Mouse (Mus musculus) hindlimb bud, embryonic 11.5 days (tissue): ENCODE measurements around the gene Zc3h7b.
"Not testable (repeated sequence)": the region's sequence is repeated elsewhere in the genome, so short reads cannot be mapped to it uniquely, and the experiment has no call there.

Experiments used
- DNase-seq: peaks from one replicate; pipeline ENCODE4 v3.0.0-alpha.2; 2012; ENCODE audit warnings: low read depth, low spot score; ENCODE audit errors: extremely low spot score

The Zc3h7b gene

DNA sequence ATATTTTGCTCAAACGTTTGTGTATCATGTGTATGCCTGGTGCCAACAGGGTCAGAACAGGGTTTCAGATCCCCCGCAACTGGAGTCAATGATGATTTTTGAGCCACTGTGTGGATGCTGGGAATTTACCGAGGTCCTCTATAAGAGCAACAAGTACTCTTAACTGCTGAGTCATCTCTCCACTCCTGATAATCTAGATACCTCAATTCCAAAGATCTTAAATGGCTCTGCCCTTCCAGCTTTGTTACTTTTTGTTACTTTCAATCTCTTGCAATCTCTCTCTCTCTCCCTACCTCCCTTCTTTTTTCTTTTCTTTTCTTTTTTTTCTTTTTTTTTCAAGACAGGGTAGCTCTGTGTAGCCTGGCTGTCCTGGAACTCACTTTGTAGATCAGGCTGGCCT, 9.8 kb upstream of the Zc3h7b start:
- no peak for DNase-seq

DNA sequence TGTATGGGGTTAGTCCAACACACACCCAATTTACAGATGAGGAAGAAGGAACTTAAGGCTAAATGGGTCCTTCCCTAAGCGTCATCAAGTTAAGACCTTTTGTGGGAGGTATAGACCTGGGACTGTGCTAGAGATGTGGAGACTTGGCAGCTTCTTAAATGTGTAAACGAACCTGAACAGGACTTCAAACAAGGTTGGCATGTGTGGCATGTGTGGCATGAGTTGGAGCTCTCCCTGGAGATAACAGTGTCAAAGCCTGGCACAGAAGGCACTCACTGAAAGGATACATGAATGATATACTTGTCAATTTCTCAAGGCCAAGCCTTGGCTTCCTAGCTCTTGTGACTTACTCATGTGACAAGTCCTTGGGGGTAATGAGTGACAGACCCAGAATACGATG, 5.6 kb upstream of the Zc3h7b start:
- DNase-seq = no peak

DNA sequence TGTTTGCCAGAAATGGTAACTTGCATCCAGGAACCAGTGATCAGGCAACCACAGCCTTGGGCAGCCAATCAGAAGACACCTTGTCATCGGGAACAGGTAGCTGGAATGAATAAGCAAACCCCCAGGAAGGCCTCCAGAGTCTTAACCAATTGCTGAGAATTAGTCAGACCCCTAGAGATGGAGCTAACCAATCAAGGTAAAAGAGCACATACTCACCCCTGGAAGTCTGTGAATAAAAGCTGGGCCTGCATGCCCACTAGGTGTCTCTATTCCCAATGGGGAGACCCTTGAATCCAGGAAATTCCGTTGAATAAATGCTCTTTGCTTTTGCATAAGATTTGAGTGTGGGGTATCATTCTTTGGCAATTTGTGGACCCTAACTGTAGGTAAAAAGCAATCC, 4.9 kb upstream of the Zc3h7b start:
- DNase-seq = no peak

DNA sequence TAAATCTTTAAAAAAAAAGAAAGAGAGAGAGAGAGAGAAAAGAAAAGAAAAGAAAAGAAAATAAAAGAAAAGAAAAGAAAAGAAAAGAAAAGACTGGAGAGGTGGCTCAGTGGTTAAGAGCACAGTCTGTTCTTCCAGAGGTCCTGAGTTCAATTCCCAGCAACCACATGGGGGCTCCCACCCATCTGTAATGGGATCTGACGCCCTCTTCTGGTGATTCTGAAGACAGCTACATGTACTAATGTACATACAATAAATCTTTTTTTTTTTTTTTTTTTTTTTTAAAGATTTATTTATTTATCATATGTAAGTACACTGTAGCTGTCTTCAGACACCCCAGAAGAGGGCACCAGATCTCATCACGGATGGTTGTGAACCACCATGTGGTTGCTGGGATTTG, 2.5 kb upstream of the Zc3h7b start:
- DNase-seq = not testable (repeated sequence)

DNA sequence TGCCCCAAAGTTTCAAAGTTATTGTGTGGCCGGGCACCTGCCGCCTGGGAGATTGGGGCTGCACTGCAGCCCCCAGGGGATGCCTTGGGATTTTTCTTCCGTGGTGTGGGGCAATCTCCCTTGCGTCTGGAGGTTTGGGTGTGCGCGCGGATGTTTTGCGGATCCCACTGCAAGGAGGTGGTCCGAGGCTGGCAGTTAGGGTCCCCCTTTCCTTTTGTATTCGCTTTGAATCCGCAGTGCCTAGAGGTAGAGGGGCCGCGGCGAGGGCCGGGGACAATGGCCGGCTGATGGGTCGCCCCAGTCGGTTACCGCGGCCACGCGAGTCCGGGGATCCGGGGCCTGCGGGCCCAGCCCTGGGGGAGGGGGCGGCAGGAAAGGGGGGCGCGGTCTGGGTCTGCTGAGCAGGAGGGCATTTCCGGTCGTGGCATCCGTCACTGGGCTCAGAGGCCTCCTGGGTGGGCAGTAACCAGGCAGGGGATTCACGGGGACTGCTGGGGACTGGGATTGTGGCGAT, 801 bp downstream of the Zc3h7b start:
- no peak for DNase-seq

DNA sequence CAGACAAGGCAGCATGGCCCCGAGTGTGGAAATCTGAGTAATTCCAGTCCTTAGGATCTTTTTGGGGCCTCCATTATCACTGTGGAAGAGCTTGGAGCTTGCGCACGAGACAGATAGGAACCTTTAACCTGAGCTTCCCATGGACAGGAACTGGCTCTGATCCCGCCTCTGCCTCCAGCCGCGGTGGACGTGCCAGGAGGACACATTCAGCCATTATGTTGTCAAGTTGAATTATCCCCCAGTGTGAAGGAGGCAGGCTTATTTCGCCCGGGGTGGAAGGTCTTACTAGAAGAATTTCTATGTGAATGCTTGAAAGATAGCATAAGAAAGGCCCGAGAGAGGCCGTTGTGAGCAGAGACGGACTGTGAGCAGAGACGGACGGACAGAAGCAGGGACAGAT, 4.9 kb downstream of the Zc3h7b start:
- DNase-seq = no peak

DNA sequence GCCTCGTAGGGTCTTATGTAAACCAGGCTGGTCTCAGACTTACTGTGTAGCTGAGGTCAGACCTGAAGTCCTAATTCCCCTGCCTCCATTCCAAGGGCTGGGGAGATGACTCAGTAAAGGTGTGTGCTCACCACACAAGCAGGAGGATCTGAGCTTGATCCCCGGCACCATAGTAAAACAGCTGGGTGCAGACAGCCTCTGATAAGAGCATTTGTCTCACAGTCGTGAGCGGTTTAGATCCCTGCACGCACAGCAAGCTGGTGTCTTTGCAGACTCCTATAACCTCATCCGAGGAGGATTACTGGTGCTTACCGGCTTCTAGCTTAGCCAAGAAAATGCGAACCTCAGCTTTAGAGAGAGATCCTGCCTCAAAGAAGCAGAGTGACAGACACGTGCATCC, 8.8 kb downstream of the Zc3h7b start:
- no peak for DNase-seq

DNA sequence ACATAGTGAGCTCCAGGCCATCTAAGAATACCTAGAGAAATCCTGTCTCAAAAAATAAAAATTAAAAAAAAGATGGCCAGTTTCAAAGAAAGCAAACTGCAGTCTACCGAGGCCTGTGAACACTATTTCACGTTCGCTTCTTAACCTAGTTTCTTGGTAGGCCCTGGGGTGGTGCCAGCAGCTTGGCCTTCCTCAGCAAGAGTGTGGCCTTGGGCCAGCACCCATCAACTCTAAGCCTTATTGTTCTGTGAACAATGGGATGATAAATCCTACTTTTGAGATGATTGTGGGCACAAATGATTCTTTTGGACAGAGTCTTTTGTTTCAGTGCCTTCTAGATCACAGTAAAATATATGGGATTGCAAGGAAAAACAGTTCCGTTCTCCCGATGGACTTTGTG, 13.8 kb downstream of the Zc3h7b start:
- no peak for DNase-seq

DNA sequence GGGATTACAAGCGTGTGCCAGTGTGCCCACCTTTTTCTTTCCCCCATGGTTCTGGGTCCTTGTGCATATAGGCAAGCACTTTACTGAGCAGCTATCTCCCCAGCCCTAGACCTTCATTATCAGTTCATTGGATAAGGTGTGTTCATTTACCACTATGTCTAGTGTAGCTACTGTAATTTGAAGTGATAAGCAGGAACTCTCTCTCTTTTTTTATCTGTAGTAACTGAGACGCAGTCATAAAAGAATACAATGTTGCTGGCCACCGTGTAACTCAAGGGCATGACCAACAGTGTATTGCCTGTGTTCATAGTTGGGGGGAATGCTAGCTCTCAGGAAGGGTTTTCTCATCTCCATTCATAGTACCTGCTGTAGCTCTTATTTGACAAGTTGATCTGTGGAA, 14.7 kb downstream of the Zc3h7b start:
- no peak for DNase-seq

DNA sequence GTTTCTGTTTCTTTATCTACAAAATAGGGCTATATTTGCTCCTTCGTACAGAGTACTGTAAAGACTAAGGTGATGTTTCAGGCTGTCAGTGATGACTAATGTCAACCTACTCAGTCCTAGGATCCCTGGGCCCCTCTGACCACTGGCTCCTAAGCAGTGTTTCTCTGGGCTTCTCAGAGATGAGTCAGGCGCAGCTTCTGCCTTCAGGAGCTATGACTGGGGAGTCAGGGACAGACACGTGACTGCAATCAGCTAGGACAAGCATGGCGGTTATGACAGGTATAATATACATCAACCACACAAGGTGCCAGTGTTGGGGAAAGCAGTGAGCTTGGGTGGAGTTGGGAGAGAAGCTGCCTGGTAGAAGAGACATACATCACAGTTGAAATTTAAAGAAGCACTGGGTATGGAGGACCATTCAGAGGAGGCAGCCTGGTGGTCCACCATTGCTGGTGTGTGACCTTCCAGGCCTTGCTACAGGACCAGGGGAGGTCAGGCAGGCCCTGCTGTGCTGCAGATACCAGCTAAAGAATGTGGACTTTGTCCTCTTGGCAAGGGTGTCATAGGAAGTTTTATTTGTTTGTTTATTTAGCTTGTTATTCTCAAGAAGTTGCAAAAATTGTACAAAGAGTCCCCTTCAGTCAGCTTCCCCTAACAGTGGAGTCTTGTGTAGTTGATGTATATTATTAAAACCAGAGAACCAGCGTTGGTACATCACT, 15.7 kb downstream of the Zc3h7b start:
- no peak for DNase-seq

DNA sequence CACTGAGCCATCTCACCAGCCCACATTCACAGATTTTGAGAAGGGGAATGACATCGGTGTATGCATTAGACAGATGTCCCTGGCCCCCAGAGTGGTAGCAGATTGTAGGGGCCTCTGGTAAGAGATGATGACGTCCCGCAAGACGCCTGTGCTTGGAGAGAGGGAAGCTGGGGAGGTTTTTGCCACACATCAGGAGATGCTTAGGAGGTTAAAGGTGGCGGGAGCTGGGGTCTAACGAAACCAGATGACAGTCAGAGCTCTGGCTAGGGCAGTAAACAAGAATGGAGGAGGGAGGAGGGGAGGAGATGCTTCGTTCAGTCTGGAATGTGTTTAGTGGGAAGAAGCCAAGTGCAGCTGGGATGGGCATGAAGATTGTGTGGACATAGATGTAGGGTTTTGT, 16.5 kb downstream of the Zc3h7b start:
- no peak for DNase-seq

DNA sequence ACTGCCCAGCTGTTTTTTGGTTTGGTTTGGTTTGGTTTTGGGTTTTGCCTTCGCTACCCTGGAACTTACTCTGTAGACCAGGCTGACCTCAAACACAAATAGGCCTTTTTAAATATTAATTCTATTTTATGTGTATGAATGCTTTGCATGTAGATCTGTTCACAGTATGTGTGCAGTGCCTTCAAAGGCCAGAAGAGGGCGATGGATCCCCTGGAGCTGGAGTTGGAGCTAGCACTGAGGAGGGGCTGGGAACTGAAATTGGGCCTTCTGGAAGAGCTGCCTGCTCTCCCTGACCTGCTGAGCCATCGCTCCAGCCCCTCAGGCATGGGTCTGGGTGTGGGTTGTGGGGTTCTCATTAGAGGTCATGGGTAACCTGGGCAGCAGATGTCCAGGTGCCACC, 17.1 kb downstream of the Zc3h7b start:
- no peak for DNase-seq

DNA sequence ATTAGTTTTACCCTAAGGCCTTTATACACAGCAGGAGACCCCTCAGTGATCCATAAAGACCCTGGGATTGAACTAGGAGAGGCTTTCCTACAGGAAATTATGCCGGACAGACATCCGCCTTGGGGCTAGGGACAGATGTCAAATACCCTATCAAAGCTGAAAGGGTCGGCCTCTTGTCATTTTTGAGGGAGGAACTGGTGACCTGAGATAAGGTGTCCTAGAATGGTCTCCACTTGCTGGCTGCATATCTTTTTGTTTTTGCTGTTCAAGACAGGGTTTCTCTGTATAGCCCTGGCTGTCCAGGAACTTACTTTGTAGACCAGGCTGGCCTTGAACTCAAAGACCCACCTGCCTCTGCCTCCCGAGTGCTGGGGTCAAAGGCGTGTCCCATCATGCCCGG, 19.7 kb downstream of the Zc3h7b start:
- no peak for DNase-seq

DNA sequence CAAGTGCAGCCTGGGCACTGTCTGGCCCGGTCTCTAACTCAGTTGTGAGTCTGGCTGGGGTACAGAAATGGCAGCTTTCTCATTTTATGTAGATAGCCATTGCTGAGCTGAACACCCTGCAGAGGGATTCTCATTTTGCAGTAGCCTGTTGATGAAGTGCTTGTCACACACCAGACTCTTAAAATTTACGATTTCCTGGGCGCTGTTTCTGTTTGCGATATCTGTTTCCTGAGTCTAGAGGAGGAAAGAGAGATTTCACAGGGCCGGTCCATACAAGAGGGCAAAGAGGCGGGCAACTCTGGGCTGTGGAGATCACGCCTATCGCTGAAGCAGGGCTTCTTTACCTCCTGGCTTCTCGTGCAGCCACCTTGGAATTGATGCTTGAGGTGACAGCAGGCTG, 20.8 kb downstream of the Zc3h7b start:
- DNase-seq = no peak

DNA sequence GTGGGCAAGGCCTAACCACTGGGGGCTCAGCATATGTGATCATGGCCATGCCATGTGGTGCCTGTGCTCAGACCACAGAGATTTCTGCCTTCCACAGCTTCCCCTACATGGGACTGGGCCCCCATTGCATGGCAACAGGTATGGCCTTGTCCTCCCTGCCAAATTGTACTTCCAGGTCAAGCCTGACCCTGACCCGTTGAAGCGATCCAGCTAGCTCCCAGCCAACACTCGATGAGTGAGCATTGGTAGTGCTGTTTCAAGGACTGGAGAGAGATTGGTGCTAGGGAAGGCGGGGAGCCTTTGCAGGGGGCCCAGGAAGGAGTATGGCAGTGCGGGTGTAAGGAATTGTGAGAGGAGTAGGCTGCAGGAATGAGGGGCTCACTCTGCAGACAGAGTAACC, 21.6 kb downstream of the Zc3h7b start:
- DNase-seq = no peak

DNA sequence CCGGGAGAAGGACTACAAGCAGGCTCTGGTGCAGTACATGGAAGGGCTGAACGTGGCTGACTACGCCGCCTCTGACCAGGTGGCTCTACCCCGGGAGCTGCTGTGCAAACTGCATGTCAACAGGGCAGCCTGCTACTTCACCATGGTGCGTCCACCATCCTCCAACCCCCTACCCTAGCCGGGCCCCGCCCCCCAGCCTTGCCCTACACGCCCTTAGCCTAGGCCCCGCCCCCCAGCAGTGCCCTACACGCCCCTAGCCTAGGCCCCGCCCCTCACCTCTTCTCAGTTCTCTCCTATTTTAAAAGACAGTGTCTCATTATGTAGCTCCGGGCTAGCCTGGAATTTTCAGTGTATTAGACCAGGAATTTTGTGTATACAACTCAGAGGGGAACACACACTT, 24.2 kb downstream of the Zc3h7b start:
- DNase-seq = no peak

DNA sequence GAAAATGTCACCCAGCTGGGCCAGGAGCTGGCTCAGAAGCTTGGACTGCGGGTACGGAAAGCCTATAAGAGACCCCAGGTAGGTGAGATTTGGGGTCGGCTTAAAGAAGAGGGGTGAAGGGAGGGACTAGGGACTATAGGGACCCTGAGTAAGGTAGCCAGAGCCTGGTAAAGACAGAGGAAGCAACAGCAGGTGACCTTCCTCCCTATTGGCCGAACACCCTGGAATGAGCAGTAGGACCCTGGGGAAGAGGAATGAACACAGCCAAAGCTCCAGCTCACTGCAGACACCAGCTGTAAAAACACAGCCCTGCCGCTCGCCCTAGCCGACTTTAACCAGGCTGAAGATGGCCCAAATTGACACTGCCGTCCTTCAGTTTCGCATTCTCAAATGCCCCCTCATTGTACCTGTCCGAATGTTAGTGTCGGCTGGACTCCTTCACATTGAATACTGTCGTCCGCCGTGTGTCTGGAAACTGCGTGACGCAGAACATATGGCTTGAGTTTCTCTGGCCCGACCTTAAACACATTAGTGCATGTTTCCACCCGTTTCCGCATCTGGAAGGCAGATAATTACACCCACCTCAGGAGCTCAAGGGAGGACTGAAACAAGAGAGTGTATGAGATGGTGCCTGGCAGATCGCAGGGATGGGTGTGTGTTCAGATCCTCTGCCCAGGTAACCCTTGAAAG, 27.7 kb downstream of the Zc3h7b start:
- DNase-seq = no peak

DNA sequence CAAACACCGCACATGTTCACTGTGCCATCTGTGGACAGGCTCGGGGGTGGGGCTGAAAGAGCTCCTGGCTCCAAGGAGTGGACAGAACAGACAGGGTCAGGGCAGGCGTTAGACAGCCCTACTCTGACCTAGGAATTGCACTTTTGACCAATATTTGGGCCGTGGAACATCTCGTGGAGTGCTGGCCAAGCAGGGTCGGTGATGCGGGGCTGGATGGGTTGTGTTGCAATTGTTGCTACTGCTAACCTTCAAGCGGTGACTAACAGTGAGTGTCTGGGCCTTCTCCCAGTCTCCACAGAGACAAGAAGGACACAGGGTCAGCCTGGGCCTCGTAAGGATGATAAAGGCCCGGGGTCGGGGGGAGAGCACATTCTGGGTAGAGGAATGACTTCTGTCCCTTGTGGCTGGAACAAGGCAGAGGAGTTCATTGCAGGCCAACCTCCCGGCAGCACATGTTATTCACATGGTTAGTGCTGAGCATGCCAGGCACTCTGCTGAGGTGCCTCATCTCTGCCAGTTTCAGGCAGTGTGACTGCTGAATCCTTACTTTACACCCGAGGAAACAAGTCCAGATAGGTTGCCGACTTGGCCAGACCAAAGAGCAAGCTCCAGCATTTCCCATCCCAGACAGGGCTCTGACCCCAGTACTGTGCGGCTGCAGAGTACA, 29.8 kb downstream of the Zc3h7b start:
- DNase-seq = no peak

DNA sequence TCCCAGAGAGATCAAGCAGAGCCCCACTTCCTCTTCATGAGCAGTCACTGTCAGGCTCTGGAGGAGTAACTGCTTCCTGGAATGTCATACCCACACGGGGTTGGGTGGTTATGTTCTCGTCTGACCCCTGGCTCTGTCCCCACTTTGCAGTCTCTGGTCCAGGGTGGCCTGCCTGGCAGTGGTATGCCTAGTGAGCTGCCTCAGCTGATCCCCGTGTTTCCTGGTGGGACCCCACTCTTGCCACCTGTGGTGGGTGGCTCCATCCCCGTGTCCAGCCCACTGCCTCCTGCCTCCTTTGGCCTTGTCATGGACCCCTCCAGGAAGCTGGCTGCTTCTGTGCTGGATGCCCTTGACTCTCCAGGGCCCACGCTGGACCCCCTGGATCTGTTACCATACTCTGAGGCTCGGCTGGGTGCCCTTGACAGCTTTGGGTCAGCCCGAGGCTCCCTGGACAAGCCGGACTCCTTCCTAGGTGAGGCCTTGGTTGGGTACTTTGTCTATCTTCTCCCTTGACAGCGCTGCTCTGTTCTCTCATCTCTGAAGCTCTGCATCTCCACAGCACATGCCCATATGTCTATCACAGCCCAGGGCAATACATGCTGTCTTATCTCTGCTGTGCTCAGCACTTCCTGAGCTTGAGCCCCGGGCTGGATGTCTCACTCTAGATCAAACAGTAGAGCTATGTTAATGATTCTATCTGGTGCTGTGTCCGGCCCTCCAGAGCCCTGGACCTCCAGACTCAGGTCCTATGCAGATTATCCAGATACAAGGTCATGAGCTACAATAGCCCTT, 32.0 kb downstream of the Zc3h7b start:
- no peak for DNase-seq

DNA sequence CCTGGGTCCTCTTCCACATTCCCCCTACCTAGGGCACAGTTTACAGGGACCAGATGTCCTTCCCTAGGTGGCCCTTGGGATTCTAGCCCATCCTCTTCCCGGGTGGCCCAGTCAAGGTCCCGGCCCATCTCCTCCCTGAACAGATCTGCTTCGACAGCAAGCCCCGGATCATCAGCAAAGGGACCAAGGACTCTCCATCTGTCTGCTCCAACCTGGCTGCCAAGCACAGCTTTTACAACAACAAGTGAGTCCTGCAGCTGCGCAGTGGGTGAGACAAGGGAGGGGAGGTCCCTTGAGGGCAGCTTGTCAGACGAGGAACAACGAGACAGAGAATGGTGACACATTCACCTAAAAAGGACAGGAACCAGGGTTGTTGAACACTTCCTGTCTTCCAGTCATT, 37.0 kb downstream of the Zc3h7b start:
- DNase-seq = no peak

DNA sequence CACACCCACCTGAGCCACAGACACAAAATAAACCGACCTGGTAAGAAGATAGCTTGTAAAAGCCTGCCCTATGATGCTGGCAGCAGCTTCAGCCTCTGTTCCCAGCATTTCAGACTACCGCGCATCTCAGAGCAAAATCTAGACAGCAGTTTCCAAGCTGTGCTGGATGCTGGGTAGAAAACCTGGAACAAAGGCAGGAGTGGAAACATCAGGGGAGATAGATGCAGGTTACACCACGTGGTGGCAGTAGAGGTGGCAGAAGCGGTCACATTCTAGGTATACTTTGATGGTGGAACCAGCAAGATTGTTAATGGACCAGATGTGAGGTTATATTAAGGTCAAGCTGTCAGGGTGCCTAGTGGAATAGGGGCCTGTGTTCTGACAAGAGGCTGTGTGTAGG, 39.9 kb downstream of the Zc3h7b start:
- DNase-seq = no peak
